Mouse (Mus musculus): ENCODE measurements around the gene Zfp146. TPM values are rescaled to one million over a fixed set of nuclear protein-coding genes. Genes with fewer than 3 reads are reported as not detected.
"Not testable (repeated sequence)": the region's sequence is repeated elsewhere in the genome, so short reads cannot be mapped to it uniquely, and the experiment has no call there.

Zfp146 gene
- polyA plus RNA-seq, 1 experiment from 2014 or later: 17.0 TPM

DNA sequence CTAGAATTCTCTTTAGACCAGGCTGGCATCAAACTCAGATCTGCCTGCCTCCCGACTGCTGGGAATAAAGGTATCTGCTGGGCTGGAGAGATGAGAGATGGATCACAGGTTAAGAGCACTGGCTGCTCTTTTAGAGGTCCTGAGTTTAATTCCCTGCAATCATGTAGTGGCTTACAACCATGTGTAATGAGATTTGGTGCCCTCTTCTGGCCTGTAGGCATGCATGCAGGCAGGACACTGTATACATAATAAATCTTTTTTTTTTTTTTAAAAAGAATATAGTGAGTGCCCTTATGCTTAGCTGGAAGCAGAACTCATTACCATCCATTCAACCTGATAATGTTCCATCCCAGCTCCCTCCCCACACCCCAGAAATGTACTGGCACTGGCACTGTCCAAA, 15.5 kb downstream of the Zfp146 start:
- 97% methylated on average over 1 of the region's 1 CpGs for WGBS
- no peak overlapping the region for H3K4me3 ChIP-seq
- peaks cover 97% of the 10 kb centered on the region for H3K36me3 ChIP-seq
- no peaks in the 10 kb centered on the region for H3K27me3 ChIP-seq (ENCODE audit: low read depth, poor library complexity, severe bottlenecking)
- DNase-seq (ENCODE audit: low spot score): no peak
- H3K4me1 ChIP-seq: no peaks in the 10 kb centered on the region
- H3K27ac ChIP-seq (replicated peaks): no peak overlapping the region
- peaks cover 100% of the 10 kb centered on the region for H3K9me3 ChIP-seq (replicated peaks)

DNA sequence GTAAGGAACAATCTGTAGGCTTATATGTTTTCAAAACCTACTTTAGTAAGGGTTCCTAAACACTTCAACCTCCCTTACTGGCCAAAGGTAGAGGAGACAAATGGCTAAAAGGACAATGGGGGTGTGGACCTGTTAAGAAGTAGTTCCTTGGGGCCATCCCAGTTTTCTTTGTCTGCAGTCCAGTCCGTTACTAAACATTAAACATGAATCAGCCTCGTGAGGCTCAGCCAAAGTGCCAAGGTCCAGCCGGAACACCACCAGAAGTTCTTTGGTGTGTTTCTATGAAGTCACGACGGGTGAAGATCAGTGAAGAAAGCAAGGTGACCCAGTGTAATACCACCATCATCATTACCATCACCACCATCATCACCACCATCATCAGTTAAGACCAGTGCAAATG, 22.5 kb downstream of the Zfp146 start:
- Histone ChIP-seq H3K9me3 (replicated peaks) (peaks cover 73% of the 10 kb centered on the region), H3K36me3 (peaks cover 71% of the 10 kb centered on the region), H3K27me3 (ENCODE audit: low read depth, poor library complexity, severe bottlenecking) (no peaks in the 10 kb centered on the region), H3K4me1 (no peaks in the 10 kb centered on the region), H3K4me3 (no peak overlapping the region), H3K27ac (replicated peaks) (no peak overlapping the region)
- WGBS: 94% methylated on average over 5 of the region's 5 CpGs
- DNase-seq (ENCODE audit: low spot score): no peak

- Histone ChIP-seq H3K27ac (replicated peaks) (peak overlapping the region; percentile 90), H3K27me3 (ENCODE audit: low read depth, poor library complexity, severe bottlenecking) (no peaks in the 10 kb centered on the region), H3K9me3 (replicated peaks) (peaks cover 40% of the 10 kb centered on the region), H3K4me3 (peak overlapping the region; percentile 67), H3K4me1 (no peaks in the 10 kb centered on the region), H3K36me3 (peaks cover 62% of the 10 kb centered on the region)
- peak; percentile 91 for DNase-seq (ENCODE audit: low spot score)
- WGBS: 3% methylated on average over 35 of the region's 35 CpGs
Observed at GRCm38 (mm10) chr7:30143555-30144209, 25.9 kb downstream of the Zfp146 start.

DNA sequence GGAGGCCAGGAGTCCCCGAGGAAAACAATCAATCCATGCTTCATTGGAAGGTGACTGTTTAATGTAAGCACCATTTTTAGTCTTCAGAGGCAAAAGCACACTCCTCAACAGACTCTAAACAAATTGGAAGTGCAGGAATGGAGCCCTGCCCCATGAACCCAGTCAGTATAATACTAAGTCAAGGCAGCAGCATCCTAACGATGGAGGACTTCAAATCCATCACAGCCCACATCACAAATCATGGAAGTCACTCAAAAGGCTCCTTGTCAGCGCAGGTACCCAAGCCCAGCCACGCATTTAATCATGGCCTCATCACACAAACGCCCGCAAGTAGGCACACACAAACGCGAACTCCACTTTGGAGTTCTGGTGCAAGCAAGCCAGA, 26.4 kb downstream of the Zfp146 start:
- WGBS: 18% methylated on average over 8 of the region's 8 CpGs
- peaks cover 35% of the 10 kb centered on the region for H3K9me3 ChIP-seq (replicated peaks)
- no peak for DNase-seq (ENCODE audit: low spot score)
- H3K27me3 ChIP-seq (ENCODE audit: low read depth, poor library complexity, severe bottlenecking): no peaks in the 10 kb centered on the region
- H3K4me3 ChIP-seq: peak overlapping the region; percentile 67
- no peaks in the 10 kb centered on the region for H3K4me1 ChIP-seq
- peaks cover 62% of the 10 kb centered on the region for H3K36me3 ChIP-seq
- H3K27ac ChIP-seq (replicated peaks): peak overlapping the region; percentile 90

DNA sequence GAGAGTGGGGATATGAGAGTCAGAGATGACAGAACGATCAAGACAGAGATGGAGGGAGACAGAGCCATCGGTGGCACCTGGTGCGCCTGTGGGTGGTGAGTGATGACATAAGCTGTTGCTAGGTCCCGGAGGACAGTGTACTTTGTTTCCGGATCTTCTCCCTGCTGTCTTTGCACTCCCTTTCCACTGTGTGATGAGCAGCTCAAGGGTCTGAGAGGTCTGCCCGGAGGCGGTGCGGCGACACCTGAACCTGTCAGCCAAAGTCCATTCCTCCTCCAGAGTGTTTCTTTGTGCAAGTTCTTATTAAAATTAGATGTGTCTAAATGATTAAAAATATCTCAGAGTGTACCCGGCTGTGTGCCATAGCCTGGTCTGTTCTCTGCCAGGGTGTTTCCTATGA, 32.7 kb downstream of the Zfp146 start:
- H3K4me1 ChIP-seq: no peaks in the 10 kb centered on the region
- H3K36me3 ChIP-seq: peaks cover 90% of the 10 kb centered on the region
- WGBS: 89% methylated on average over 10 of the region's 10 CpGs
- no peak for DNase-seq (ENCODE audit: low spot score)
- H3K27me3 ChIP-seq (ENCODE audit: low read depth, poor library complexity, severe bottlenecking): no peaks in the 10 kb centered on the region
- H3K27ac ChIP-seq (replicated peaks): no peak overlapping the region
- H3K4me3 ChIP-seq: no peak overlapping the region
- H3K9me3 ChIP-seq (replicated peaks): peaks cover 20% of the 10 kb centered on the region

DNA sequence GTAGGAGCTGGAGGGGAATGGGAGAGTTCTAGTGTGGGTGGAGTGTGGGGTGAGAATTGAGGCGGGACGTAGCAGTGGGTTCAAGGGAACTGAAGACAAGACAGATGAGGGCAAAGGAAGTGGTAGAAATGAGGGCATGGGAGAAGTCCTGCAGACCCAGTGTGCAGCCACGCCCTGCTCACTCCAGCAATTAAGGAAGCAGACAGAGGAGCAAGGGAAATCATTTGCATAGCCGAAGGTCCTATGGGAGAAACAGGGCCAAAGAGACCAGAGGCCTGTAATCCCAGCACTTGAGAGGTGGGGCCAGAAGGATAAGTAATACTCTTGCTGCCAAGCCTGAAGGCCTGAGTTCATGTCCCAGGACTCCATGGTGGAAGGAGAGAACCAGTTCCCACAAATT, 37.2 kb downstream of the Zfp146 start:
- no peak for DNase-seq (ENCODE audit: low spot score)
- Histone ChIP-seq H3K27ac (replicated peaks) (no peak overlapping the region), H3K27me3 (ENCODE audit: low read depth, poor library complexity, severe bottlenecking) (no peaks in the 10 kb centered on the region), H3K4me1 (no peaks in the 10 kb centered on the region), H3K9me3 (replicated peaks) (peaks cover 20% of the 10 kb centered on the region), H3K4me3 (no peak overlapping the region), H3K36me3 (peaks cover 92% of the 10 kb centered on the region)
- 91% methylated on average over 4 of the region's 4 CpGs for WGBS

- Histone ChIP-seq H3K4me3 (no peak overlapping the region), H3K9me3 (replicated peaks) (peaks cover 16% of the 10 kb centered on the region), H3K27me3 (ENCODE audit: low read depth, poor library complexity, severe bottlenecking) (no peaks in the 10 kb centered on the region), H3K27ac (replicated peaks) (no peak overlapping the region), H3K36me3 (peaks cover 93% of the 10 kb centered on the region), H3K4me1 (no peaks in the 10 kb centered on the region)
- no peak for DNase-seq (ENCODE audit: low spot score)
- WGBS: 97% methylated on average over 8 of the region's 8 CpGs
Observed at GRCm38 (mm10) chr7:30129900-30130299, 39.6 kb downstream of the Zfp146 start.

DNA sequence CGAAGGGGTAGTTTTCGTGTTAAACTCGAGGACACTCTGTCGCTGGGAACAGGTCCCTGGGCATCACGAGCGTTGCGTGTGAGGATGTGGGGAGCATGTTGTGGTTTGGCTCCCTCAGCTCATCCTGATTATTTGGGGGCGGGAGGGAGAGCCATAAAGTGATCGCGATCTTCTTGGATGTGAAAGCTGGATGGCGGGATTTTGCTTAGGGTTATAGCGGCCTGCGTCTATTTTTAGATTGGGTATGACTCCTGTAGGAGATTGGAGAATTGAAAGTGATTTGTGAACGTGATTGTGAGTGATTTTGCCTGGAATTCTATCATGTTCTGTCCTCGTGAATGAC, 47.4 kb downstream of the Zfp146 start:
- peaks cover 4% of the 10 kb centered on the region; the same call in 1 of the 2 replicates for H3K9me3 ChIP-seq (replicated peaks)
- H3K4me1 ChIP-seq: peaks cover 22% of the 10 kb centered on the region
- H3K36me3 ChIP-seq: peaks cover 24% of the 10 kb centered on the region
- peak overlapping the region; percentile 65 for H3K4me3 ChIP-seq
- no peaks in the 10 kb centered on the region for H3K27me3 ChIP-seq (ENCODE audit: low read depth, poor library complexity, severe bottlenecking)
- no peak for DNase-seq (ENCODE audit: low spot score)
- peak overlapping the region; percentile 94 for H3K27ac ChIP-seq (replicated peaks)
- WGBS: 12% methylated on average over 15 of the region's 15 CpGs

- WGBS: under 1% methylated on average over 61 of the region's 61 CpGs
- H3K27me3 ChIP-seq (ENCODE audit: low read depth, poor library complexity, severe bottlenecking): no peaks in the 10 kb centered on the region
- peaks cover 17% of the 10 kb centered on the region for H3K36me3 ChIP-seq
- peaks cover 4% of the 10 kb centered on the region; the same call in 1 of the 2 replicates for H3K9me3 ChIP-seq (replicated peaks)
- peak within 1 kb of the TSS; percentile 65 for H3K4me3 ChIP-seq
- peak within 1 kb of the TSS; percentile 94 for H3K27ac ChIP-seq (replicated peaks)
- peaks cover 22% of the 10 kb centered on the region for H3K4me1 ChIP-seq
- peak; percentile 93 for DNase-seq (ENCODE audit: low spot score)
Observed at GRCm38 (mm10) chr7:30121308-30122187, 48.0 kb downstream of the Zfp146 start, which contains the start of gene Zfp382. Gene Zfp382, plus strand, starts transcription at chr7:30121942.

- H3K36me3 ChIP-seq; DNase-seq (ENCODE audit: low spot score); H3K27ac ChIP-seq (replicated peaks); H3K27me3 ChIP-seq (ENCODE audit: low read depth, poor library complexity, severe bottlenecking); H3K4me3 ChIP-seq: not testable (repeated sequence)
- Histone ChIP-seq H3K9me3 (replicated peaks) (peaks cover 32% of the 10 kb centered on the region), H3K4me1 (peaks cover 20% of the 10 kb centered on the region)
- WGBS: 93% methylated on average over 12 of the region's 12 CpGs
Observed at GRCm38 (mm10) chr7:30117935-30118334, 51.6 kb downstream of the Zfp146 start.

- H3K36me3 ChIP-seq: peaks cover 4% of the 10 kb centered on the region; the same call in 1 of the 2 replicates
- peaks cover 2% of the 10 kb centered on the region; the same call in 1 of the 2 replicates for H3K4me1 ChIP-seq
- DNase-seq (ENCODE audit: low spot score): no peak
- no peaks in the 10 kb centered on the region for H3K27me3 ChIP-seq (ENCODE audit: low read depth, poor library complexity, severe bottlenecking)
- peaks cover 32% of the 10 kb centered on the region for H3K9me3 ChIP-seq (replicated peaks)
- H3K4me3 ChIP-seq: no peak overlapping the region
- WGBS: 95% methylated on average over 5 of the region's 5 CpGs
- no peak overlapping the region for H3K27ac ChIP-seq (replicated peaks)
Observed at GRCm38 (mm10) chr7:30116076-30116475, 53.5 kb downstream of the Zfp146 start.

Measured in midbrain, embryonic 10.5 days (tissue).